Mouse (Mus musculus) kidney, postnatal 10 days (tissue): ENCODE measurements around the gene Rcvrn.

ENCODE experiments used
- DNase-seq: peaks from one replicate; pipeline ENCODE4 v3.0.0; 2021; ENCODE audit warnings: mixed read lengths

Rcvrn gene

DNA sequence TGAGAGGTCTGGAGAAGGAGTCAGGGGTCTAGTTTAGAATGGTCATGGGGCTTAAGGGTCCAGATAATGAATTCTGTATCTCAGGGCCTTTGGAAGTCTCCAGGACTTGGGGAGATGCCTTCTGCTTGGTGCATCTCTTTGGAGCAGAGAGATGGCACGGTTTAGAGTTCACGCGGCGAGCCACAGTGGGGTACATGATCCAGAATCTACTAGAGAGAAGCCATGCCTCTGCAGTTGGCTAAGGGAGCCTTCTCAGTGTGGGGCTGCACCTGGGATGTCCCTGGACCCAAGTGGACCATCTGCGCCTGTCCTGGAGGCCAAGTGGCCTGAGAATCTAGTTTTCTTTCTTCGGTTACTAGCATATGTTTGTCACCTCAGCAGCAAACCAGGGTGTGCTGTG, 25.1 kb upstream of the Rcvrn start:
- no peak for DNase-seq

DNA sequence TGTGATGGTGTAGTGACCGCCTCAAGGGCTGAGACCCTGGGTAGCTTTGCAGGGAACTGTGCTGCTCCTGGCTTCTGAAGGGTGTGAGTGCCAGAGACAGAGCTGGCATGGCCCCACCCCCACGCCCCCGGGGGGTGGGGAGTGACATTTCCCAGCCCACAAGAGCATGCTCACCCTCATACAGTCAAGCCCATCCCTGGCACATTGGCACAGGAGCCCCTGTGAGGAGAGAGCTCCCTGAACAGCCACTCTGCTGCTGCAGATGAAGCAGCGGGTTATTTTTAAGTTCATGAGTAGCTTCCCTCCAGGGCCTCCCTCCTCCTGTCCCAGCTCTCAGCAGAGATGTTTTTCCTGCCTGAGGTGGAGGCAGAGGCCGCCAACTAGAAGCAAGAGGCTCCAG, 23.0 kb upstream of the Rcvrn start:
- DNase-seq, result no peak

DNA sequence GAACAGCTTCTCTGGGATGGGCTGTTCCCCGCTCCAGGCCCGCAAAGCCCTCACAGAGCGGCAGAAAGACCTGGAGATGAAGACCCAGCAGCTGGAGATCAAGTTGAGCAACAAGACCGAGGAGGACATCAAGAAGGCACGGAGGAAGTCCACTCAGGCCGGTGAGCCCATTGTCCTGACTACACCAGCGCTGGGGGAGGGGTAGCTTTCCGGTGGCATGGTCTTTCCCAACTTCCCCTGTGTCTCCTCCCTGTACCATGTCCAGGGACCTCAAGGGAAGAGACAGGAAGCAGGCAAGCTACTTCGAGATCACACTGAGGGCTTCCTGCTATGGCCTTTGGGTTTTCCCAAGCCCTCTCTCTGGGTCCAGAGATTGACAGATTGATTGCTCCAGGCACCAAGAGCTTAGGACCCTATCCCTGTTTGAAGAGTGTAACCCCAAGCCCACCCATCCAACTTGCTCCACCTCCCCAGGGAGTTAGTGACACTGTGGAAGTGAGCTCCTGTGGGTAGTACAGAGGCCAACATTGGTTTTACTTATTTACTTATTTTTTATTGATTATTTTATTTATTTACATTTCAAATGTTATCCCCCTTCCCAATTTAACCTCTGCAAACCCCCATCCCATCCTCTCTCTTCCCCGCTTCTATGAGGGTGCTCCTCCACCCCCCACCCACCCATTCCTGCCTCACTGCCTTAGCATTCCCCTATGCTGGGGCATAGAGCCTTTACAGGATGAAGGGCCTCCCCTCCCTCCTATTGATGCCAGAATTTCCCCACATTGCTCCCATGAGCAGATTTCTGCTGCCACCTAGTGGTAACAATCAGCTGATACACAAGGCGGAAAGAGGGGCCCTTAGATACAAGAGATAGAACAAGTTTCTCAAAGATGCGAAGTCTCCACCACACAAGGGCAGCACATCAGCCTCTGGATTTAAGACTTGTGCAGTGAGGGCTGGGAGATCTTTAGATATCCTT, 19.3 kb upstream of the Rcvrn start:
- peak; percentile 72 for DNase-seq

DNA sequence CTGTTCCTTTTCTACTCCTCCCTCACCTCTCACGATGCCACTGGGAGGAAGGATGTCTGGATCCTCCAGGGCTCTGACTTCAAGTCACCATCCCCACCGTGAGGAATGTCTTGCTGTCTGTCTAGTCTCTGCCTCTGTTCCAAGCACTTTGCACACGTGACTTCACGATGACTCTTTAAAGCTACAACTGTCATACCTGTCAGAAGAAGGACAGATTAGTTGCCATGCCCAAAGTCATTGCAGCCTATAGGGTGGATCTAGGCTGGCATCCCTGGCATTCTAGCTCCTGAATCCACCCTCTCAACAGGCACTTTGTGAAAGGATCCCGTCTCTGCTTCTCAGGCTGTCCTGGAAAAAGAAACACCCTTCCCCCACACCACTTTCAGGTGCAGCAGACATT, 15.8 kb upstream of the Rcvrn start:
- no peak for DNase-seq

DNA sequence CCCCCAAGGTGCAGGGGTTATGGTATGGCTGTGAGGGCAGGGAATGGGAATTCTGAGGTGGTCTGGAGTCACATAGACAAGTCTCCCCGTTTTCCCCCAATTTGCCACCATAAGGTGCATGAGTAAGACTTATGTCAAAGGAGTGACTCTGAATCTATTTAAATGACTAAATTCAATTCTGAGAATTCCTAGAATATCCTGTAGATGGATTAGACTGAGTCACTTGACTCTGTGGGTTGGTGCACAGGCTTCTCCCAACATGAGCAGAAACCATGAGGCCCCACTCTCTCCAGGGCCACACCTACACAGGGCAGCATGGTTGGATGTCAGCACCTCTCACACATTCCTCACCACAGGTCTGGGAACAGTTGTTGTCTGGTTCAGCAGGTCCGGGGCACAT, 15.2 kb upstream of the Rcvrn start:
- no peak for DNase-seq

DNA sequence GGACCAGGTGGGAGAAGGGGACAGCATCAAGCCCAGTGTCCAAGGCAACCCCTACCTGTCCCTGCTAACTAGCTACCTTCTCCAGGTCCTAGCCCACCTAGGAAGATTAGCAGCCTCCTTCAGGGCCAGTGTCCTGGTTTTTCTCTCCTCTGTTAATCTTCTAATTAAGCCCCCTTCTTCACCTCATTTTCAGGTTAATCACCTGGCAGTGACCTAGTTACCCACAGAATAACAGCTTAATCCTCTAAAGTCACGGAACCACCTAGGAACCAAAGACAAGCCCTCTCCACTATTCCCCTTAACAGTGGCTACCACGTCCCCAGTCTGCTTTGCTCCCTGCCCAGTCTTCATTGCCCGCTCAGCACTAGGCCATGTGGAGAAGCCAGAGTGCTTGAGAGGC, 13.3 kb upstream of the Rcvrn start:
- DNase-seq, result no peak

DNA sequence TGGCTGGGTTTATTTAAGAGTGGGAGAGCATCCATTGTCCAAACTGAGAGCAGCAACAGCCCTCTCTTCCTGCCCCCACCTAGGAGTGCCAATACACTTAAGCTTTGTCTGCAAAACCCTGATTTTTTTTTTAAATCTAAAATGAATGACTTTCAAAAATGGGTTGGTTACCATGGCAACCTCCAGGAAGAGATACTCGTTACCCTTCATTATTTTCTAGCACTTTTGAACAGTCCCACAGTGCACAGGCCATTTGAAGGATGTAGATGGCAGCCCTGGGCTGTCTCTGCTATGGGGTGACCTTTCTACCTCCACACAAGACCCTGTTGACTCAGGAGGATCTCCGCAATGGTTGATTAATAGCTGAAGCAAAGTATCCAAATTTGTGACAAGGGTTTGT, 9.0 kb upstream of the Rcvrn start:
- no peak for DNase-seq

DNA sequence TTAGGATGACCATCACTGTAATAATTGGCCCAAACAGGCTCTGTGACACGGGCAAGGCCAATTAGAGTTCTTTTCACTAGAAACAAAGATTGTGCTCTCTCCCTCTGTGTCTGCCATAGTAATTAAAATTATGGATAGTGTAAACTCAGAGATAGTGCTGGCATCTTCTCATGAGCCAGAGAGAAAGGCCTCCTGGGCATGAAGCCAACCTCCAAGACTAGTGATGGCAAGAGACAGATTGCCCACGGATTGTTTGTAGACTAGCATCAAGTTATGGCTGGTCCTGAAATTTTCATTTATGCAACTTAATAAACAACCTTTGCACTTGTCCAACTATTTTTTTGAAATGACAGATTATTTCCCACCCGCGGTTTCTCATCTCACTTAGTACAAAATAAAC, 17.9 kb downstream of the Rcvrn start:
- DNase-seq, result no peak

DNA sequence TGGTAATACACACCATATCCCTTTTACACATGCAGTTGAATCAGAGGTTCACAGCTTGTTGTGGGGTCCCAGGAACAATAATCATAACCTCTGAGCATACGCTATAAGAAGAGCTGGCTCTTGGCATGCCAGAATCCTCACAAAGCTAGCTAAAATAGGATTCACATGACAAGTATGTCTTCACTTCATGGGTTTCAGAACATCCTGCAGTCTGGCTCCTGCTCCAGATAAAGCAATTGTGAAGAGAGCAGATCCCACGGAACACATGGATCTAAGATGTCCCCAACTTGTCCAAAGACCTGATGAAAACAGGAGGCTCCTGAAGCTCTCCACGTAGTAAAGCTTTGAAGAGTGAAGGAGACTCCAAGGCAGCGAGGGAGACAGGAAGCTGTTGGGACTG, 20.3 kb downstream of the Rcvrn start:
- DNase-seq, result no peak

DNA sequence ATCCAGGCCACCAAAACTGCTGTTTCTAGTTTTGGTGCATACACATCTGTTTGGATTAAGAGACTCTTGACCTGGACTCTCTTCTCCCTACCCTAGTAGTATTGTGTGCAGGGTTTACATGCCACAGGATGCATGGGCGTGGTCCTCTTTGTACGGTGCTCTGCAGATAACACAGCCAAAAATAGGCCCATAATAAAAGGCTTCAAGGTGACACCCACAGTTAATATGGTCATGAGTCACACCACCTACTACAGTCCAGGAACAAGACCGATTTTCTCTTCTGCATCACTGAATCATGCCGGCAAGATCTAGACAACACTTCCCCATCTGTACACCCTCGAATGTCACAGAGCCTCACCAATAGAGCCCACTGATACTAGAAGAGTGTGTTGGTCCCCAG, 26.4 kb downstream of the Rcvrn start:
- no peak for DNase-seq

DNA sequence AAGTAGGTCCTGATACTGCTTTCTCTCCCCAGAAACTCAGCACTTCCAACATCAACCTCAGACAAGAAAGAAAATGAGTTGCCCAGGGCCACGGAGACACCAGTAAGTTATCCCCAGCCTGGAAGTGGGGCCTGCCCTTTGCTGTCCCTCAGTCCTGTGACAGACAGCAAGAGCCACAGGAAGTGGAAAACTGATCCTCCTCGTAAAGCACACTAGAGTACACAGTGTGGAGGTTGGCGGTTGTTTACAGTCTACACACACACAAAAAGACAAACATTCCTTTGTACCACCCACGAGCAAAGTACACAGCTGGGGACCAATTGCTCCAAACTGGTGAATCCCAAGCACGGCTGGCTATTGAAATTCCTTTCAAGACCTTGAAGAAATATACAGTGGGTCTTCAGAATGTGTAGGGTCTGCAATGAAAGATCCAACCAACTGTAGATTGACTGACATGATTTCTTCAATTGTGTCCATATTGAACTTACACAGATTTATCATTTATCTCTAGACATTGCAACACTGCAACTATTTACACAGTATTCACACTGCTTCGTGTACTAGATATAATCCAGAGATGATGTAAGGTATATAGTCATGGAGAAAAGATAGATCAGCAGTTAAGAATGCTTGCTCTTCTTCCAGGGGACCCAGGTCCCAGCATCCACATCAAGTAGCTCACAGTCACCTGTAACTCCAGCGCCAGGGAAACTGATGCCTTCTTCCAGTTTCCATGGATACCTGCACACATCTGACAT, 27.5 kb downstream of the Rcvrn start:
- no peak for DNase-seq

DNA sequence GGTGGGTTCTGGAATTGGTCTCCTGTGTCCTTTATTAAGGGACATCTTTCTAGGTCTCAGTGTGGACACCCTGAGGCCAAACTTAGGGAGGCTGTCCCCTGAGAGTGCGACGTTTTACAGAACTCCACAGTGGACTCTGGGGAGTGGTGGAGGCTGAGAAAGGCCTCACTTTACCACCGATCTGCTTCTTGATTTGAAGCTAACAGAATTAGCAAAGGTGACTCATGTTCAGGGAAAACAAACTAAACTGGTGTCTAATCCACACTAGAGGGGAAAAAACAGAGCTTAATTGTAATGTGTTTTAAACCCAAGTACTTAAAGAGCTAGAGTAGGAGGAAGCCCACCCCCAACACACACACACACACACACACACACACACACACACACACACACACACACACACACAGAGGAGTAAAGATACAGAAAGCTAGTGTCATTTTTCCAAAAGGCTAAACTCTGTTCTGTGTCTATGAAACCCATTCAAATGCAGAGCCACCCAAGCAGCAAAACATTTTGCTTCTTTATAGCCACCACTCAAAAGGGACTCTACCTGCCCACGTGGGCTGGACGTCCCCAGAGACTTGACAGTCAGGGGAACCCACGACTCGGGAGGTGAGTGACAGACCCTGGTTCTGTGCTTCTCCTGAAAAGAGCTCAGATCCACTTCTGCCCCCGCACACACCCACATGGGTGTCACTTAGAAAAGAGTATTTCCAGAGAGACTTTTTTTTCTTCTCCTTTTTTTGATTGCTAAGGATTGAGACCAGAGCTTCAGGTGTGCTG, 28.3 kb downstream of the Rcvrn start:
- no peak for DNase-seq

DNA sequence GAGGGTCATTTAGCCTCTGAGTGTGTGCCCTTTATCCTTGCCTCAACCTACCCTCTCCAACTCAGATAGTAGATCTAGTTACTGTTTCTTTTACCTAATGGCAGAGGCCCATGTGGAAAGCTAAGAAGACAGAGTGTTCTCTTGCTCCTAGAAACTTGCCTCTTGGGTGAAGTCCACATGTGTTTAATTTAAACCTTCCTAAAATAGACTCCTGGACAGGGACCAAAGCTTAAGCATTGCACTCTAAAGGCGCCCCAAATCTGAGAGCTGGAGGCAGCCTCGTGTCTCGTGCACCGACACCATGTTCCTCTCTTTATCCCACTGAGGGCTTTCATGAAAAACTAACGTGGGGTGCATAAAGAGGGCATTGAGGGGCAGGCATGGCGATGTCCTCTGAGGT, 32.0 kb downstream of the Rcvrn start:
- no peak for DNase-seq

DNA sequence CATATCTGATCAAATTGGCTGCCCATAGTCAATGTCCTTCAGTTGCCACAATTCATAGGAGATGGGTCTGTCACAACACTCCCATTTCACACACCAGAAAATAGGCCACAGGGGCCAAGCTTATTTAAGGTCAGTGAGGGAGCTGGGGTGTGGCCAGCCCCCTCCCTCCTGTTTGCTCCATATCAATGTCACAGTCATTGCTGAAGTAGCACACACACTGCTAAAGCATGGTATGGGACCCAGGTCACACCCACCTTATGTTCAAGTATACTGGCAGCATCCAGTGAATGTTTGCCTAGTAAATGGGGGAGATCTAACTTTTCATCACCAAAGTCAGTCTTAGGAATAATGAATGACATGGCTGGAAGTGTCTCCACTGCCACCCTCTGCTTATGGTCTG, 33.6 kb downstream of the Rcvrn start:
- DNase-seq, result no peak

DNA sequence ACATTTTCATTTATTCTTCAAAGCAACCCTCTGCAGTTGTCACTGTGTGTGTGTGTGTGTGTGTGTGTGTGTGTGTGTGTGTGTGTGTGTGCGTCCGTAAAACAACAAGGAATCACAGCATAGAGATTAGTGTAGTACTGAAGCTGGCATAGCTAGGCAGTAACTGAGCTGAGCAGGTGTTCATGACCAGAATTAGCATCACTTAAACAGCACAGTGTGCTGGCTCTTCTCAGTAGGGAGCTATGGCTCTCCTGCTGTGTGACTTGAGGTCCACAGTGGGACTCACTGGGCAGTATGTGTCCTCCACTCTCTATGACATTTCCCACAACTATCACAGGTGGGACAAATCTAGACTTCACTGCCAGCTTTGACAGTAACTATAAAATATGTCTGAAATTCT, 35.9 kb downstream of the Rcvrn start:
- no peak for DNase-seq

DNA sequence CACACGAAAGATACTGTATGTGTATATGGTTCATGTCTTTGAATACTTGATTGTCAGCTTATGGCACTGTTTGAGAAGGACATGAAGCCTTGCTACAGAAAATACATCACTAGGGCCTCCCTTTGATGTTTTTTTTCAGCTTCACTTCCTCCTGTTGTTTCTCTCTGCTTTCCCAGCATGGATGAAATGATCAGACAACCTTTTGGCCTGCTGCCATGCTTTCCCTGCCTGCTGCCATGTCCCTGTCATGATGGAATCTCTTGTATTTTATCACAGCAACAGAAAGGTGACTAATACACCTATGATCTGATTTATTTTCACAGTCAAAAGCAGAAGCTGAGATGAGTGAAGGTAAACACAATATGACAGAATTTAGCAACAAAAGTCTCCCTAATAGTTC, 38.6 kb downstream of the Rcvrn start:
- no peak for DNase-seq

DNA sequence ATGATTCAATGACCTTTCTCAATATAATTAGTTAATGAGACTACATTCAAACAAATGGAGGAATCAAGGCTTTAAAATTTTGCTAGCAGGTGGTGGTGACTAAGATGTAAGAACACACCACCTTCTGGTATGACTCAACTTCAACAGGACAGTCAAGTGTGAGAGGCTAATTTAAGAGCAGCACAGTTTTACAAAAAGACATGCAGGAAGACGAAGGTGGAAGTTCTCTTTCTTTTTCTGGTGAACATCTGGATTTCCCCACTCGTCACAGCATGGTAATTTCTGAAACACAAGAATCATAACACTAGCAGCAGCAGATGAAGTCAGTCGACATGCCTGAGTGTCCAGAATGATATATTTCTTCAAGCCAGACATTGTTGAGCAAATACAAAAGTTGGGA, 39.5 kb downstream of the Rcvrn start:
- DNase-seq, result no peak

DNA sequence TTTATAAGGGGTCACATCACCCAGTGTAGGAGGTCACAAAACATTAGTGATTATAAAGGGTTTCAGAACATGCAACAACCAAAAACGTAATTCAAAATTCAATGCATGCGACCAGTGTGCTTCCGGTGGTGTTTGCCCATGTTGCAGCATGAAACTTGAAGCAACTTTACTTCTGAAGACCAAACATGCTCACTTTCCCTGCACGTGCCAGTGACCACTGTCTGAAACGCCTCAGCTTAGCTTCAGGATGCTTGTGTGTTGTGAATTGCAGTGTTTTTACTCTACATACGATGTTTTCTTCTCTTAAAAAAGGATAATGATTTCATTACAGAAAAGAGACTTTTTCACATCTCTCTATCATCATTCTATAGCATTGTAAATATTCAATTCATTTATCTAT, 43.2 kb downstream of the Rcvrn start:
- DNase-seq, result no peak

DNA sequence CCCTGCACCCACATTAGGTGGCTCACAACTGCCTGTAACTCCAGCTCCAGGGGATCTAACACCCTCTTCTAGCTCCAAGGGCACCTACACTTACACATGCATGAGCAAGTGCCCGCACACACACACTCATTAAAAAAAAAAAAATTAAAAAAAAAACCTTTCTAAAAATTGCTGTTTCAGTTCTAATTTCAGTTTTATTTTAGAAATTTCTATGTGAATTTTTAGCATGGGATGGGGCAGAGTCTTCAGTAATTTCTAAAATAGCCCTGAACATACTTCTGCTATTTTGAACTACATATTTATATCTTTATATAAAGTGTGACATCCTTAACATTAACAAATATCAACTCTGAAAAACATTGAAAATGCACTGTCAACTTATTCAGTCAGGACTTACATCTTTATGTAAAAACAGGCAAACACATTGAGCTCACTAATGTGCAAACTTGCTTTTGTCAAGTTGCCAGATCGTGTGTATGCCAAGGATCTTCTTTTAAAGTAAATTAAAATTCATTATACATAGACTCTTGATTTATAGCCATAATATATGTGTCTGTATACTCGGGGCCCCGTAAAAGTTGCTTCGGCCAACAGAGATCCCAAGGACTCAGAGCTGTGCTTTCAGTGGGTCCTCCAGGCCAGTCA, 43.8 kb downstream of the Rcvrn start:
- no peak for DNase-seq

DNA sequence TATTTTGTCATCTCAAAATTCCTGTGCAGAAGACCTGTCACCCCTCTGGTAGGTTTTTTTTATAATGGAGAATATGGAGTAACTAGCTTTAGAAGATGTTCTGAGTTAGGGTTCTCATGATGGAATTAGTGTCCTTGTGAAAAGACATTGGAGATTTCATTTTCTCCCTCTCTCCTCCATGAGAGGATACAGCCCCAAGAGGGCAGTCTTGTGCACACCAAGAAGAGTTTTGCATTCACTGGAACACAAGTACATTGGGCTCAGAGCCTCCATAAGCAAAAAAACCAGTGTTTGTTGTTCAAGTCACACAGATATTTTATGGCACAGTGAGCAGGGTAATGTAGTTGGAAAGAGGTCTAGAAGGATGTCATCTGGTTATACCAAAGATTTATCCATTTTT, 46.4 kb downstream of the Rcvrn start:
- no peak for DNase-seq
